Mouse (Mus musculus) brain, embryonic 18.5 days (tissue): Measurements from ENCODE around the gene Phkb.

Source experiments
- DNase-seq: peaks from one replicate; pipeline ENCODE4 v3.0.0-alpha.2; 2012; ENCODE audit warnings: low read depth, low spot score

Phkb gene

DNA sequence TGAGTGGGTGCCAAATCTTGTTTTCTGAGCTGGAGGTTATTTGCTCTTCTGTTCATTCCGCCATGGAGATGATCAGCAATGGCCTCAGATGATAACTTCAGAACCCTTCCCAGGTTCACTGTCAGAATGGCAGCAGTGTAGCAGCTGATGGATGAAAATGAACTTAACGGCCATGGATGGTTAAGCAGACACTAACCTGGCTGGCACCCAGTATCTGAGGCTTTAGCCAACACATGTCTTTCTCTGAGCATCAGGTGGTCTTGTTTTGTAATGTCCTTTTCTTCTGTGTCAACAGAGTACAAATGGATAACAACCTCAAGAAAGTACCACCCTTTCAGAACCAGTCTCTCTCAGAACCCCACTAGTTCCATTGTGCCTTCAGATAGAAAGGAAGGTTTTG, 246.0 kb downstream of the Phkb start:
- no peak for DNase-seq

DNA sequence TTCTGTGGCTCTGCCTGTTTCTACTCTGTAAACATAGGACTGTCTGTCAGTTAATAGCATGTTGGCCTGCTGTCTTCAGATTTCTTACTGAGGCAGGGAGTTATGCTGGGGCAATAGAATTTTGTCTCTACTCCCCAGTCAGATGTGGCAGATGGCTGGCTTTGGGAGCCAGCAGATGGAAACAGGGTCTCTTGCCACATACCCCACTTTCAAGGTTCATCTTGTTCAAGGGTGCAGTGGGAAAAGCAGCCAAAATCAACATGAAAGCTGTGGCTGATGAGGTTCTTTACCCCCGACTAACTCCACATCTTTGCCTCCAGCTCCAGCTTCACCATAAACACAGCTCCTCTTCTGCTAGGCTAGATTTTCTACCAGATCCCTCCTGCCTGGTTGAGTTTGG, 246.7 kb downstream of the Phkb start:
- no peak for DNase-seq

DNA sequence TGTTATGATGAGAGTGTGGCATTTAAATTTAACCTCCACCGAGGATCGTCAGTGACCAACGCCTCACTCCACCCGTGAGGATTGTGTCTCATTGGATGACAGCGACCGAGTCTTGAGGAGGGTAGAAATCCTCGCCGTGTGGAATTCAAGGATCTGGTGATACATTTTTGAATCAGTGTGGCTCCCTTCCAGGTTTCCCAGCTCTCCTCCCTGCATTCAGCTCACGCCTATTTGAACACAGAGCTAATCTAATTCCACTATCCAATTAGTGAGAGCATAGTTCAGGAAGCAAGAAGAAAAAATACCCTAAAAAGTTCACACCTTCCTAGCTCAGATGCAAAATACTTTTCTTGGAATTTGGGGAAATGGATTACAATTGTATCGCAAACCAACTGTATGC, 249.9 kb downstream of the Phkb start:
- no peak for DNase-seq
